Mouse (Mus musculus): ENCODE measurements around the gene Adsl.

Adsl gene

GRCm38 (mm10) chr15:80941468-80942040 is 6.7 kb upstream of the Adsl start:
- no peak for DNase-seq

DNA sequence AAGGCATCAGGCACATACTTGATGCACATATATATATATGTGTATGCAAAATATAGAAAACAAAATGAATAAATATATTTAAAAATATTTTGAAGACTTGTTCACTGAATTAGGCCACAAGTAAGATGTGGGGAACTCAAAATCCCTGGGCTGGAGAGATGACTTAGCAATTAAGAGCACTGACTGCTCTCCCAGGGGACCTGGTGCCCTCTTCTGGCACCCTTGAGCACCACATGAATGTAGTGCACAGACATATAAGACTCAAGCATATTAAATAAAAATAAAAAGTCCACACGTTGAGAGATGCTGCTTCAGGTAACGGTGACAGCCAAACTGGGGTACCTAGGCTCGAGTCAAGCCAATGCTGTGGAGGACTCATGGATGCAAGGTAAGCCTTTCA is 2.4 kb upstream of the Adsl start:
- peak; percentile 30 to 44 for DNase-seq

DNA sequence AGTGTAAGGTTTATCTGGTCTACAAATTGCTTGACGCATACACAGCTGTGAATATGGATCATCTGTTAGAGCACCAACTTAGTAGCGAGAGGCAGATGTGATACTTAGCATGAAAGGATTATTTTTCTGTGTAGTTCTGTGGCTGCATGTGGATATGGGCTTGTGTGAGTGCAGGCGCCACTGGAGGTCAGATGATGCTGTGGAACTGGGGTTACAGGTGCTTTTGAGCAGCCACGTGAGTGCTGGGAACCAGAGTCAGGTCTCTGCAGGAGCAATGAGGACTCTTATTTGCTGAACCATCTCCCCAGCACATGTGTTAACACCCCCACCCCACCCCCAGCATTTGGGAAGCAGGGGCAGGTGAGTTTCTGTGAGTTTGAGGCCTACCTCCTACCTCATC is 1.1 kb downstream of the Adsl start:
- DNase-seq: no peak

DNA sequence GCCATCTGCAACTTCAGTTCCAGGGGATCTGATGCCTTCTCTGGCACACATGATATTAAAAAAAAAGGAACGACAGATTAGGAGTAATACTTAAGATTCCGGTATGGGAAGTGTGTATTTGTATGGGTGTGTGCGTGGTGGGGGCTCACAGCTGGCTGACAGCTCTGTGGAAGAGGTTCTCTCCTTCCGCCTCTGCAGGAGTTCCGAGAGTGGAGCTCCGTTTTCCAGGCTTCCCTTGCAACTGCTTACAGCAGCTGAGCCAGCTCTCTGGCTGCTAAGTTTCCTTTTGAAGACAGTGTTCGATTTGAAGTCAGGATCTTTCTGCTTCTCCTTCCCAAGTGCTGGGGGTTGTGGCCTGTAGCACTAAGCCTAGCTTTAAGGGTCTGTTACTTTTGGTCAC is 1.8 kb downstream of the Adsl start:
- DNase-seq: no peak

DNA sequence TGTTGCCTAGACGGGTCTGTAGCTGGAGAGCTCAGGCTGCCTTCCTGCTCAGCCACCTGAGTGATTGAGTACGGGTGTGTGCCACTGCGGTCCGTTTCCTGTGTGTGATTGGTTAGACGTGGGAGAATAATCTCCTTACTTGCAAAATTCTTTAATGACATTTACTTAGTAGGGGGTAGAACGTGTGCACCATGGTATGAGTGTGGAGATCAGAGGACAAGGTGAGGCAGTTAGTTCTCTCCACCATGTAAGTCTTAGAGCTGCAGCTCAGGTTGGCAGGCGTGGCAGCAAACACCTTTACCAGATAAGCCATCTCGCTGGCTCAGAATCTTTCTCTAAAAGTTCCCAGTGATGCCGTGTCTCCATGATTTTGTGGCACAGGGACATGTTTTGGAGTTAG is 5.7 kb downstream of the Adsl start:
- no peak for DNase-seq

- DNase-seq: no peak
These were observed 6.6 kb downstream of the Adsl start for GRCm38 (mm10) chr15:80954861-80955260.

- no peak for DNase-seq
These were observed 7.6 kb downstream of the Adsl start for GRCm38 (mm10) chr15:80955836-80956438.

DNA sequence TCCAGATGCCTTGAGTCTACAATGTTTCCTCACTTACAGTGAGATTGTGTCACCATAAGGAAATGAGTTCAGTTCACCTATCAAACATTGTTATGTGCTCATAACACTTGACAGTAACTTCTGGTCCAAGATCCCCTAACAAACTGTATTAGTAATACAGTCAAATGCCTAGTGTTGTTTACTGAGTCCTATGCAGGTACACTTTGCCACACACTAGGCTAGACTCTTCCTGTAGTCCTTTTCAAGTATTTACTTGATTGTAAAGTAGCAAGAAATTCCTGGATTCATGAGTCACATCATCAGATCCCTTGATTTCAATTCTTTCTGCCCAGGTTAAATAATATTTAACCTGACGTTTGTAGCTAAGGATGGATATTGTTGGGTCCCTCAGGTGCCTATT is 21.1 kb downstream of the Adsl start:
- no peak for DNase-seq

- DNase-seq: no peak
These were observed 26.0 kb downstream of the Adsl start for GRCm38 (mm10) chr15:80974311-80974710.

DNA sequence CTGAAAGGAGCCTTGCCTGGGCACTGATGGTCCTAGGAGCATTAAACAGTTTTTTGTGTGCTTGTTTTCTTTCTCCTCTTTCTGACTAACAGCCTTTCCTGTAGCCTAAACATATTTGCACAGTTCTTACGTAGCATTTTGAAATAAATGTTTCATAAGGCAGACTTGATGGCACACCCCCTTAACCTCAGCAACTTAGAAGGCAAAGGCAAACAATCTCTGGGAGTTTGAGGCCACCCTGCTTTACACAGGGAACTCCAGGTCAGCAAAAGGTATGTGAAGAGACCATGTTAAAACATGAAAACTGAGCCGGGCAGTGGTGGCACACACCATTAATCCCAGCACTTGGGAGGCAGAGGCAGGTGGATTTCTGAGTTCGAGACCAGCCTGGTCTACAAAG is 27.4 kb downstream of the Adsl start:
- DNase-seq: no peak

- DNase-seq: peak; percentile 73 to 78
These were observed 29.5 kb downstream of the Adsl start, which contains the start of gene Sgsm3 for GRCm38 (mm10) chr15:80977620-80978334. Sgsm3 (plus strand) TSS chr15:80977765.

DNA sequence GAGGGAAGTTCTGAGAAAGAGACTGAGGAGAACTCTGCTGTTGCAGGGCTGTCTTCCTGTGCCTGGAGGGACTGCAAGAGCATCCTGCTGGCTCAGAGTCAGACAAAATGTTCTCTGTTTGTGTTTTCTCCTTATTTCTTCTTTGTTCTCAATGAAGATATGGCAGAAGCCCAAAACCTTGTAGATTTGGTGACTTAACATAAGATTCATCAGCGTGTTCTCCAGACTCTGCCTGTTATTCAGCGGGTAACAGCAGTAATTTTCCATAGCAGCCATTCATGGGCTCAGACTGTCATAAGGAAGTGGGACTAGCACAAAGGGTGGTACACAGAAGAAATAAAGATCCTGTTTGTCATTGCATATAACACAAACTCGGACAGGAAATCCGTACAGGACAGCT is 31.3 kb downstream of the Adsl start:
- DNase-seq: no peak

GRCm38 (mm10) chr15:80981176-80981575 is 32.9 kb downstream of the Adsl start:
- DNase-seq: no peak

GRCm38 (mm10) chr15:80983264-80983663 is 35.0 kb downstream of the Adsl start:
- DNase-seq: no peak

DNA sequence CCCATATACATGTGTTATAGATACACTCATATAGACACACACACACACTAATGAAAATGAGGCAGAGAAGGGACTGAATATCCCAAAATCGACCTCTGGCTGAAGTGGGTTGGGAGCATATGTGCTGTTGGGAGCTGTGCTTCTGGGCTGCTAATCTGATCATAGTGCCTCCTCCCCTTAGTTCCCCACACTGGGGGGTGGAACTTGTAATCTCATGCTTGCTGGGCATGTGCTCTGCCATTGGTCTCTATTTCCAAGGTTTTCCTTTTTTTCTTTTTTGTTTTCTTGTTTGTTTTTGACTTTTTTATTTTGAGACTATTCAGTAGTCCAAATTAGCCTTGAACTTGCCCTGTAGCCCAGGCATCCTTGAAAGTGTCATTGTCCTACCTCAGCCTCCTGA is 40.0 kb downstream of the Adsl start:
- no peak for DNase-seq

DNA sequence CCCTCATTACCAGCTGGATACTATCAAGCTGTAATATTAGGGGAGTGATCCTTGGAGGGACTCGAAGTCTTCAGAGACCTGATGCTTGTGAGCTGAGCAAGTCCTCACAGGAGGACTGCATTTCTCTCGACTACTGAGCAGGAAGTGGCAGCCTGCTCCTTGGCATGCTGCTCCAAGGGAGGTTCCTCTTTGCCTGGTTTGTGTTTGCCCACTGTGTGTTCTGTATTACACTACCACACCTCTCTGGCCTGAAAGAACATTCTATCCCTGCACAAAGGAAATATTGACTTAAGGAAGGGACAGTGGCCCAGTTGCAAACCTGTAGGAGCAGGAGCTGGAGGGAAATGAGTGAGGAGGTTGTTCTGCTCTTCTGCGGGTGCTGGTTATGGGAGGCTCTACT is 41.4 kb downstream of the Adsl start:
- no peak for DNase-seq

DNA sequence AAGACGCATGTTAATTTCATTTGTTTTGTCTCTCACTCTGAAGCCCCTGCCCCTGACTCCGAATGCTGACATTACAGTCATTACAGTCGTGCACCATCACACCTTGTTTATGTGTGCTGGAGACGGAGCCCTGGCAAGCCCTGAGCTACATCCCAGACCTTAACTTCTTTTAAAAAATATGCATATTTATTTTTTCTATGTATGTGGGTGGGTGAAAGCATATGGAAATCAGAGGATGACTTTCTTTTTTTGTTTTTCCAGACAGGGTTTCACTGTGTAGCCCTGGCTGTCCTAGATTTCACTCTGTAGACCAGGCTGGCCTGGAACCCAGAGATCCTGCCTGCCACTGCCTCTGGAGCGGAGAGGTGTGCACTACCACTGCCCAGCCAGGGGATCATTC is 46.7 kb downstream of the Adsl start:
- no peak for DNase-seq

GRCm38 (mm10) chr15:80996090-80996835 is 48.0 kb downstream of the Adsl start:
- DNase-seq: no peak

DNA sequence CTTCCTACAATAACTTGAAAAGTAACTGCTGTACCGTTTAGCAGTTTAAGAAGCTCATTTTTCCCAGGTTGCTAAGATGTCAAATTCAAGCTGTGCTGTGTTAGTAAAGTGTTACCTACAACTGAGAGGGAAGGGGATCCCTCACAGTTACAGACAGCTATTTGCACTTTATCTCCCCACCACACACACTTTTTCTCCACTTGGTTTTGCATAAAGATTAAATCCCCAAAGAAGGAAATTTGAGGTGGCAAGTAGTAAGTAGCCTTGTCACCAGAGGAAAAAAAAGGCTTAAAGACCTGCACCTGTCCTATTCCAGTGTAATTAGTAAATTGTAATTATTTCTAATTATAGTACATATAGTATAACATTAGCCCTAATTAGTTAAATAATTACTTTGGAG is 48.8 kb downstream of the Adsl start:
- DNase-seq: no peak

DNA sequence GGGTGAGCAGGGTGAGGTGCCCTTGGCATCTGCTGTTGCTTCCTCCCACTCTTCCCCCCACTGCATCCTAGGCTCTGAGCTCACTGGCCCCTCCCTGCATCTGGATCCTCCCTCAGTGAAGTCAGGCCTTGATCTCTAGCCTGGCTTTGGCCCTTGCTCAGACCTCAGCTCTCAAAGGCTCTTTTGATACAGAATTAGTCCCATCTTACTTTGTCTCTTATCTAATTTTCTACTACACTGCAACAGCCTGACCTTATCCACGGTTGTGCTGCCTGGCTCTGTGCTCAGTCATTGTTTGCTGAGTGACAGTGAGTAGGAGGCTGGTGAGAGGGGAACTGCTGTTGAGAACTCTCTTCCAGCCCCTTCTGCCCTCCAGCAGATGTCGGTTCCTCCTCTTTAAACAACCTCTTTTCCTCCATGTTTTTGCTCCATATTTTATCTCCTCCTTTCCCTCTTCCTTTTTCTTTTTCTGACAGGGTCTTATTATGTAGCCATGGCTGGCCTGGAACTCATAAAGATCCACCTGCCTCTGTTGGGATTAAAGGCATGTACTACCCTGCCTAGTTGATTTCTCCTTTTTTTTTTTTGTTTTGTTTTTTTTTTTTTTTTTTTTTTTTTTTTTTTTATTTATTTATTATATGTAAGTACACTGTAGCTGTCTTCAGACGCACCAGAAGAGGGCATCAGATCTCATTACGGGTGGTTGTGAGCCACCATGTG is 52.3 kb downstream of the Adsl start:
- DNase-seq: no peak

GRCm38 (mm10) chr15:81006127-81006735 is 57.9 kb downstream of the Adsl start:
- DNase-seq: no peak

GRCm38 (mm10) chr15:81007339-81007738 is 59.0 kb downstream of the Adsl start:
- DNase-seq: no peak

- DNase-seq: no peak
These were observed 59.6 kb downstream of the Adsl start for GRCm38 (mm10) chr15:81007905-81008304.

Data from thymus, adult 18-20 months (tissue).